7 mouse cellular contexts compared by ENCODE assay signal in the genomic region with DNA sequence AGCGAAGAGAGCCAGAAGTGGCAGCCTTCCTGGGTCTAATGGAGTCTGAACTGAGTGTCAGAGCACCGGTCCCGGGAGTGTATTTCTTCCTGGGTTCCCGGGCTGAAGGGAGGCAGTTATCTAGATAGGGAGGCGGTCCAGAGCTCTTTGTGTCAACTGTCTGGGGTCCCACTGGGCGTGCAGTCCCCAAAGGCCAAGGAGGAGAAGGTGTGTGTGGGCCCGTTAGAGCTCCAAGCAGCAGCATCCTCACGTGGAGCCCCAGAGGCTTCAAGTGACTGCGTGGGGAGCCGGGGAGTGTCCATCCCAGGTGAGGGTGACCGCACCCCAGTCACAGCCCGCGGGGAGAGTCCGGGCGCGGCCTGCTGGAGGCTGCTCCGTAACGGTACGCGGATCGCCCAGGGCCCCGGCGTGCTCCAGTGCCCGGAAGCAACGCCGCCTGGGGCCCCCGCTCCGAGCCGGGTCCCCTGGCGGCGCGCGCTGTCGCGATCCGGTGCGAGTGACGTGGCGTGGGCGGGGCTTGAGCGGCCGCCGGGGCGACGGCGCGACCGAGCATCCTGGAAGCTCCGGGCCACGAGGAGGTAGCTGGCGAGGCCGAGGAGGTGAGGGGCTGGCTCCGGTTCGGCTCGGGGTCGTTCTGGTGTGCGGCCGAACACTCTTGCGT. TPM values are rescaled to one million over a fixed set of nuclear protein-coding genes. Genes with fewer than 3 reads are reported as not detected.
DNase-seq lines count a peak whose midpoint lies in the region; ATAC-seq and TF ChIP-seq lines count a peak whose summit lies in the region.

A gene (plus strand): TSS at position 502 of the 661 bp plus-strand sequence.

- H3K4me3 ChIP-seq in intestine, postnatal 0 days (ENCODE audit: low read depth, low read length), result peak within 1 kb of the TSS; percentile 72
- peak within 1 kb of the TSS; percentile 84 for H3K4me3 ChIP-seq in midbrain, embryonic 11.5 days (ENCODE audit: low read depth, low read length)
- peak within 1 kb of the TSS; percentile 93 for H3K4me3 ChIP-seq in small intestine, adult 2 months (ENCODE audit: low read depth, low read length)

- H3K9me3 ChIP-seq in intestine, postnatal 0 days (ENCODE audit: control insufficient read depth), result no peaks in the 10 kb centered on the region
- no peaks in the 10 kb centered on the region for H3K9me3 ChIP-seq in midbrain, embryonic 11.5 days (ENCODE audit: control insufficient read depth, low read length)

- DNase-seq in adrenal gland, adult 8-10 months, result peak; percentile 63
- DNase-seq in embryo, embryonic 9.5 days (ENCODE audit: extremely low spot score), result peak; percentile 87
- DNase-seq in gonadal fat pad, adult 2 months (ENCODE audit: low read depth), result no peak
- DNase-seq in left cerebral cortex, postnatal 4 days, result peak; percentile 83
- peak; percentile 99 for DNase-seq in midbrain, embryonic 11.5 days (ENCODE audit: low spot score, missing footprints)

- H3K27me3 ChIP-seq in intestine, postnatal 0 days (replicated peaks; ENCODE audit: control insufficient read depth, insufficient read depth, low read length), result no peaks in the 10 kb centered on the region
- H3K27me3 ChIP-seq in midbrain, embryonic 11.5 days (ENCODE audit: control insufficient read depth, insufficient read depth, low read length), result no peaks in the 10 kb centered on the region
- 0 out of 2 replicates have a peak, but pooled peaks cover 3% of the 10 kb centered on the region for H3K27me3 ChIP-seq in small intestine, adult 2 months (ENCODE audit: control insufficient read depth, insufficient read depth, low read length)

- H3K9ac ChIP-seq in intestine, postnatal 0 days (ENCODE audit: low read depth, low read length), result peak within 1 kb of the TSS; percentile 62
- H3K9ac ChIP-seq in midbrain, embryonic 11.5 days (ENCODE audit: low read length), result peak within 1 kb of the TSS; percentile 90

- H3K4me1 ChIP-seq in intestine, postnatal 0 days (replicated peaks; ENCODE audit: control insufficient read depth, insufficient read depth, low read length), result no peaks in the 10 kb centered on the region
- peaks cover 8% of the 10 kb centered on the region for H3K4me1 ChIP-seq in midbrain, embryonic 11.5 days (ENCODE audit: control insufficient read depth, insufficient read depth, low read length)
- H3K4me1 ChIP-seq in small intestine, adult 2 months (ENCODE audit: control insufficient read depth, insufficient read depth, insufficient read length, low read length), result no peaks in the 10 kb centered on the region

- TF ChIP-seq POLR2A in small intestine, adult 2 months (IDR thresholded peaks at IDR 0.05; ENCODE audit: low read depth, low read length), result peak; percentile 53

- intact Hi-C loops in left cerebral cortex, postnatal 4 days (cut with DNase I), result no loop called here

- peak within 1 kb of the TSS; percentile 46 for H3K27ac ChIP-seq in intestine, postnatal 0 days (ENCODE audit: low read depth, low read length)
- H3K27ac ChIP-seq in midbrain, embryonic 11.5 days (ENCODE audit: low read depth, low read length), result peak within 1 kb of the TSS; percentile 75
- H3K27ac ChIP-seq in small intestine, adult 2 months (ENCODE audit: insufficient read depth, low read depth, low read length), result peak within 1 kb of the TSS; percentile 14; the same call in 1 of the 2 replicates

- peak; percentile 78 for ATAC-seq in intestine, postnatal 0 days
- peak; percentile 94 for ATAC-seq in midbrain, embryonic 11.5 days (ENCODE audit: low FRiP score)

- under 1% methylated on average over 58 of the region's 59 CpGs for WGBS in intestine, postnatal 0 days
- under 1% methylated on average over 59 of the region's 59 CpGs for WGBS in midbrain, embryonic 11.5 days
- under 1% methylated on average over 59 of the region's 59 CpGs for WGBS in small intestine, adult 2 months

- H3K4me2 ChIP-seq in intestine, postnatal 0 days (replicated peaks; ENCODE audit: low read depth), result peak within 1 kb of the TSS; percentile 94
- H3K4me2 ChIP-seq in midbrain, embryonic 11.5 days, result peak within 1 kb of the TSS; percentile 82

- peaks cover 4% of the 10 kb centered on the region; the same call in 1 of the 2 replicates for H3K36me3 ChIP-seq in intestine, postnatal 0 days (ENCODE audit: control insufficient read depth, insufficient read depth)
- no peaks in the 10 kb centered on the region for H3K36me3 ChIP-seq in midbrain, embryonic 11.5 days (ENCODE audit: control insufficient read depth, insufficient read depth, low read length)
- no peaks in the 10 kb centered on the region for H3K36me3 ChIP-seq in small intestine, adult 2 months (ENCODE audit: control insufficient read depth, insufficient read depth, low read length)

- peak; percentile 33; the same call in 1 of the 2 replicates for TF ChIP-seq CTCF in intestine, postnatal 0 days (IDR thresholded peaks at IDR 0.05; ENCODE audit: low read depth)
- 0 out of 2 replicates have a peak, but pooled peaks have one; percentile 5 for TF ChIP-seq CTCF in small intestine, adult 2 months (IDR thresholded peaks at IDR 0.05; ENCODE audit: extremely low read depth, insufficient read length, insufficient replicate concordance, low read depth, low read length)

RNA-seq across cellular contexts. Expression of the gene that starts here (rescaled TPM):
- total RNA-seq in adrenal gland, adult 8-10 months (2022), result 10 to 100 TPM; 16.9 to 22.5 (median 21.0) TPM
- polyA plus RNA-seq in gonadal fat pad, adult 2 months (2012; rRNA removed), result 18.3 and 24.9 TPM in 2 replicates
- 18.0 and 18.4 TPM in 2 replicates for polyA plus RNA-seq in intestine, postnatal 0 days (2015; fragmentation: Nextera tagmentation; extraction: Ambion mirVana)
- 10 to 100 TPM; 34.6 to 35.0 TPM for total RNA-seq in left cerebral cortex, postnatal 4 days (2021)
- 88.3 and 89.4 TPM in 2 replicates for polyA plus RNA-seq in midbrain, embryonic 11.5 days (2014; fragmentation: Nextera tagmentation; extraction: Ambion mirVana)
- 5.3 and 6.2 TPM in 2 replicates for polyA plus RNA-seq in small intestine, adult 2 months (2012; rRNA removed)

Comparison
In these comparisons a context has a peak if more than half of its experiments do, and no peak if none do; other contexts are left out.
1. H3K27ac ChIP-seq: peak in every context shown above with its lines; median percentile 75 in midbrain, embryonic 11.5 days; 46 in intestine, postnatal 0 days; 14 in small intestine, adult 2 months.